Mouse (Mus musculus) 3134 (cell line): Measurements from ENCODE around the gene Tcf15.

Experiments
- DNase-seq: peaks from one replicate; pipeline ENCODE4 v3.0.0-alpha.2; 2011; ENCODE audit warnings: low spot score; ENCODE audit not compliant: insufficient read length; ENCODE audit errors: extremely low read depth

Gene Tcf15

DNA sequence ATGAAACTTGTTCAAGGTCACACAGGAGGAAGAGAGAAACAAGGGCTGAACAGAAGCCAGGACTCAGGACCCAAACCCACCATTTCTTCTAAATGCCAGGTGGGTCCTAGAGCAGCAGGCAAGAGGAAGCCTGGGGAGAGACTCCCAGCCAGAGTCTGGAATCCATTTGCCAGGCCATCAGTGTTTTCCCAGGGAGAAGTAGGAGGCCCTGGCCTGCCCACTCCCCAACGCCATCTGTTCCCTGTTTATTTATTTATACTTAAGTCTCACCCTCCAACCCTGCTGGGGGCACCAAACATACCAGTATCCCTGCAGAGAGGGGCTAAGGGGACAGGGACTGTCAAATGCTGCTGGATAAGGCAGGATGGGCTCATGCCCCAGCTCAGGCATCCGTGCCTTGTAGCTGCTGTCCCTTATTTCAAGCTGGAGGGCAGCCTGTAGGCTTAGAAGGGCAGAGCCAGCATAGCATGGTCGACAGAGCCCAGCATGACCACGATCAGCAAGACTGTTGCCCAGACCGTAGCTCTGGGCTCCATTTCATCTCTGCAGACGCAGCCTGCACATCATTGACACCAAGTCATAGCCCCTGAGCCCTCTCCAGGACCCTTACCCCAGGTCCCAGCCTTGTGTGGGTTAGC, 24.0 kb upstream of the Tcf15 start:
- DNase-seq: no peak

DNA sequence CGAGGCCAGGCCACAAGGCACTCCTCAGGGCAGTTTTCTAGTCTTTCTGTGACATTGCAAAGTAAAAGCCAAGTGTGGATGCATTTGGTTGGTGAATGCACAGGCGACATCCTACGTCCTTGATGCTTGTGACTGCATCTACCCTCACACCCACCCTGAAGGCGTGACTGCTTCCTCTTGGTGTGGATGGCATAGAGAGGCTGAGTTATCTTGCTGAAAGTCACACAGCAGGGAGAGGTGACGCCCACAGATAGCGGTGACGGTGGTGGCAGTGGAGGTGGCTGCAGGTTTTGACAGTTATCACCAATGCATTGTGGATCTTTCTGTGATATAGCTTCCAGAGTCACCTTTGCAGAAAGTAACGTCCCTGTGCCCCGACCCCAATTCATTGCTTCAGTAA, 20.5 kb upstream of the Tcf15 start:
- no peak for DNase-seq

DNA sequence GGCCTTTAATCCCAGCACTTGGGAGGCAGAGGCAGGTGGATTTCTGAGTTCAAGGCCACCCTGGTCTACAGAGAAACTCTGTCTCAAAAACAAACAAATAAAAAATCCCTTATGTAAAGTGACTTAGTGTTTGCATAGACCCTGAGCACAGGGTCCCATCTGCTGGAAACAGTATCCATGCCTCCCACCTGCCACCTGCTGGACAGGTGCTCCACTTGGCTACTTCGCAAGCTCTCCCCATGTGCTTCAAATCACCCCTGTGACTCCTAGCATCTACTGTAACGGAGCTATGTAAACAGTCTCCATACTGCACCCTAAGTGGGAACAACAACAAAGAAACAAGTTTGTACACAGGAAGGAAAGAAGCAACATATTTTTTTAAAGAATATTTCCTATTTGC, 14.8 kb upstream of the Tcf15 start:
- DNase-seq: no peak

DNA sequence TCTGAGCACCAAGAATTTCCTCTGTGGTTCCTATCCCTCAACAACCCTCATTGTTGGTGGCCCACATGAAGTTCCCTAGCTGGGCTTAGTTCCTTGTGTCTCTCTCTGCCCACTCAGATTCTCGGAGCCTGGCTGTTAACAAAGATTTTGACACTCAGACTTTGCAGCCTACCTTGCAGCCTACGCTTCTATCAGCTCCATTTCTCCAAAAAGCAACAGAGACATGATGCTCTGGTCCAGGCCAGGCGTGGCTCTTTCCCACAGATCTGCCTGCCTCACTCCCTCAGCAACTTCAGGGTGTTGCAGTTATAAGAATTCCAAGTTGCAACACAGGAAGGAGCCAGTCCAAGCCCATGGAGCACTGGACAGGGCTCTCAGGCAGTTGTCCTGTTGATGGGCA, 13.6 kb upstream of the Tcf15 start:
- DNase-seq: no peak

GRCm38 (mm10) chr2:152132016-152132415, 11.3 kb upstream of the Tcf15 start:
- no peak for DNase-seq

DNA sequence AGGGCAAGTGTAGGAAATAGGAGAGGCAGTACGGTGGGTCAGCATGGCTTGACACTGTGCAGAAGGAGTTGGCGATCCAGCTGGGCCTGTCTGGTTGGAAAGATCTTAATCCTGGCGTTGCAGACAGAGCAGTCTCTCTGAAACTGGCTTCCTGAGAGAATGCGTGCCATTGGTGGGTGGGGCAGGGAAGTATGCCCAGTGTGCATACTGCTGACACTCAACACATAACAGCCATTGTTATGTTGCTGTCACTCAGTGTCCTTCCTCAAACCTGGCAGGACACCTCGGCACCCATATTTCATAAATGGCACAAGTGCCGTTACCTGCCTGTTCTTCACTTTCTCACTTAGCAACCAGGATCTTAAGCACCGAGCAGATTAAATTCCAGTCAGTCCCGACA, 10.7 kb upstream of the Tcf15 start:
- no peak for DNase-seq

- no peak for DNase-seq
Measured at GRCm38 (mm10) chr2:152139191-152139987, 4.0 kb upstream of the Tcf15 start.

DNA sequence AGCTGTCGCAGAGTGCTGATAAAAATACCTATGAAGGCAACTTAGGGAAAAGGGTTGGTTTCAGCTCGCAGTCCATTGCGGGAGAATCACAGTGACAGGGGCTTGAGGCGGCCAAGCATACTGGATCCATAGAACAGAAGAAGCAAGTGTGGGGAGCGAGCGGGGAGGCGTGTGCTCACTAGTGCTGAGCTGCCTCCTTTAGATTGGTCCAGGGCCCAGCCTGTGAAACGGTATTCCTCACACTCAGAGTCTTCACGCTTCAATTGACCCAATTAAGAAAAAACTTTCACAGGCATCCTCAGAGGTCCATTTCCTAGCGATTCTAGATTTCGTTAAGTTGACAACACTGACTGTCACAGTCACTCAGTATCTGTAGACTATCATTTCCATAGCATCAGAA, 2.4 kb upstream of the Tcf15 start:
- no peak for DNase-seq

DNA sequence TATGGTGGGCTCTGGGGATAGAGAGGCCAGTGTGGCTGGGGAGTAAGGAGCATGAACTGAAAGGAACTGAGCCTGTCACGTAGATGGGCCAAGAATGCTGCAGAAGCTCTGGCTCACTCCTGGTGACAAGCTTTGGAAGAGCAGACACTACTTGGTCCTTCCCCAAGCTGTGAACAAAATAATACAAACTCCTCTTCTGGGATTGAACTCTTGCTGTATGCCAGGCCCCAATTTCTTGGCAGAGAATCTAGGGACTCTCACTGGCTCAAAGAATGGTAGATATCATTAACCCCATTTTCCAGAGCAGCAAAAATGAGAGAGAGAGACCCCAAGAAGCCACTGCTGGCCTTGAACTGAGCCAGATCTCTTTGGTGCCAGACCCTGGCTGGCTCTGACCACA, 1.9 kb upstream of the Tcf15 start:
- DNase-seq: no peak

DNA sequence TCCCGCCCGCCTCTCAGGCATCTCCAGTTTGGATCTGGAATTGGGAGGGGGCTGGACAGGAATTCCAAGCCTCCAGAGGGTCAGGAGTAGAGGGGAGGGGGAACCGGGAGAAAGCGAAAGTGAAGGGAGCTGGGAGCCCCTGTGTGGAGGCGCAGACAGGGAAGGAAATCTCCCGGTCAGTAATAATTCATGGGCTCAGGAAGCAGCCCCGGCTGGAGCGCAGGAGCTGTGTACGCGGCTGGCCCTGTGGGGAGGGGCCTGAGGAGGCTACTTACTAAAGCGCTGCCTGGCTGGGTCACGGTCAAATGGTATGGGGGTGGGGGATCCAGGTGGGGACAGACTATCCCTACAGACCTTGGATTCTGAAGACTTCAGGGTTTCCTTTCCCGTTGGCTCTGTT, 1.3 kb upstream of the Tcf15 start:
- DNase-seq: peak; percentile 19

DNA sequence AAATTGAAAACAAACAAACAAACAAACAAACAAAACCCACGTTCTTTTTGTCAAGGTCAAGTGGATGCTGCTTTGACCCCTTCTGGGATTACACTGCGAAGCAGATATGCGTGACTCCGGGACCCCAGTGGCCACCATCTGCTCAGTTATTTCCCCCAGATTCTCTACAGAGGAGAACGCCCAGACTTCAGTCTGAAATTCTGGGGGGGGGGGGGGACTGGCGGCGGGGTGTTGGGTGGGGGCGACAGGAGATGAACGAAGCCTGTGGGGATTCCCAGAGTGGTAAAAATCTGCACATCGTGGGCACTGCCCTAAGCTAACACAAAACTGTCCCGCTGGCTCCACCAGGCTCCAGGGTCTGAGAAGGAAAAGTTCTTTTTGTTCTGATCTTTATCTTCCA, 790 bp upstream of the Tcf15 start:
- DNase-seq: no peak

GRCm38 (mm10) chr2:152144158-152144450, 743 bp downstream of the Tcf15 start:
- DNase-seq: no peak

- DNase-seq: no peak
Measured at GRCm38 (mm10) chr2:152144501-152144900, 1.1 kb downstream of the Tcf15 start.

DNA sequence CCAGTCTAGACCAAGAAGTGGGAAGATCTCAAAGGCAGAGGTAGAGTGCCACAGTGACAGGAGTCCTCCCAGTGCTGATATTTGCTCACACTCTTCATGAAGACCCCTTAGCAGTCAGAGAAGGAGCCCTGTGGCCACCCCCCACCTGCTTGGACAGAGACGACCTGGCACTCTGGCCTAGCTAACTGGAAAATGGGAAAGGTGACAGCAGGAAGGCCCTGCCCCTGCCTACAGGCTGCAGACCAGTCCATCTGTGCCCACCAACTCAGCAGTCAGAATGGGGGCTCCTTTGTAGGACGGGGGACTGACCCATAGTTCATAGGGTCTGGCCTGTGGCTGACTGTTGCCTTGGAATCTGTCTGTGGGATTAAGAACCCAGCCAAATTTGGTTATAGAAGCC, 2.4 kb downstream of the Tcf15 start:
- no peak for DNase-seq

DNA sequence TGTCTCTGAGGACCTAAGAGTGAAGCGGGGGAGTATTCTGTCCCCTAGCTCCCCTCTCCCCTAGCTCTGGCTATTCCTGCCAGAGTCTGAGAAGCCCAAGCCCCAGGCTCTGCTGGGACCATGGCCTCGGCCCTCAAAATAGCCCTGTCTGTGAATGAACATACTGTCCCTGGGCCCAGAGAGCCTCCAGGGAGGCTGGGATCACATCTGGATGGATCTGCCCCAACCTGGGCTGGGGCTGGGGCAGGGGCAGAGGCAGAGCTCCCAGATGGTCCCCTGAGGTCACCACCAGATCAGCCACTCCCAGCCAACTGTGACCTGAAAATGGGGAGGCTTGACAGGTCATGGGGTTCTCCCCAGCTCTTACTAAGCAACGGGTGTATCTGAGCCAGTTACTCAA, 3.7 kb downstream of the Tcf15 start:
- DNase-seq: no peak

DNA sequence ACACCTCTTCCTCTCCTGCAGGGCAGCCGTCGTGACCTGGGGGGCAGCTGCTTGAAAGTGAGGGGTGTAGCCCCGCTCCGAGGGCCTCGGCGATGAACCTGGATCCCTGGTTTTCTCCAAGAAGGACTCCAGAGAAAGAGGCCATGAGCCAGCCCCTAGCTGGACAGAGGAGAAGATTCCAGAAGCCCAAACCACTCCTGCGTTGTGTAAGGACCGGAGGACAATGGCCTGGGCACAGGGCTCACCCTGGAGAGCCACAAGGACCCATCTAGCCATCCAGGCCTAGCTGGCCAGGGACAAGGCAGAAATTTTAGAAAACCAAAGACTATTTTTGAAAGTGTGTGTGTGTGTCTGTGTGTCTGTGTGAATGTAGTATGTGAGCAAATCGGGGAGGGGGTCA, 5.3 kb downstream of the Tcf15 start:
- DNase-seq: no peak

- DNase-seq: no peak
Measured at GRCm38 (mm10) chr2:152149891-152150290, 6.5 kb downstream of the Tcf15 start.

DNA sequence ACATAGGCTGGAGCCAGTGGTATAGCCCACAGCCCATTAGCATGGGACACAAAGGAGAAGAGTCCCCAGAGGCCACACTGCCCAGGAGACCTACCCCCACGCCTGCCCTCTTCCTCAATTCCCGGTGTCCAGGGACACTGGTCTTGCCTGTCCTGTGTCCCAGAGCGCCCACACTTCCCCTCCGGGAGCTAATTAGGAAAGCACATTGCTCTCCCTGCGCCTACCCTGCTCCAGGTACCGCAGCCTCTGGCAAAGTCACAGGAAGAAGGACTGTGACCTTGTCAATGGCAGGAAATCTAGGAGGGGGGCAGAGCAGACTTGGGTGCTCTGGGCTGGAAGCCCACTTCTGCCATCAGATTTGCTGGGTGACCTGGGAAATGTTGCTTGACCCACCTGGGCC, 7.0 kb downstream of the Tcf15 start:
- DNase-seq: no peak

DNA sequence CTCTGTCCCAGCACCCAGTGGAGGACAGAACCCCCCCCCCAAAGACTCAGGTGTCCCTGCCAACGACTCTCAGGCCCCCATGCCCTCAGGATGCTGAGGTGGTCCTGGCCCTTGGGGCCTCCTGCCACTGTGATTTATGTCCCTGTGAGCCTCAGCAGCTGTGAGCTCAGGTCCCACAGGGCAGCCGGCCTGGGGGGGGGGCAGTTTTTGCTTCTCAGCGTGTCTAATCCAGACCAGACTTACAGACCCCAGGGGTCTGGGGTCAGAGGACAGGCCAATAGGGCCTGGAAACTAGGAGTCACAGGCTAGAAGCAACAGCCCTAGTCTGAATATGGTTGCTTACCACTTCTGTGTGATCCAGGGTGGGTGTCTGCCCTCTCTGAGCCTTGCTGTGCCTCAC, 10.0 kb downstream of the Tcf15 start:
- no peak for DNase-seq

DNA sequence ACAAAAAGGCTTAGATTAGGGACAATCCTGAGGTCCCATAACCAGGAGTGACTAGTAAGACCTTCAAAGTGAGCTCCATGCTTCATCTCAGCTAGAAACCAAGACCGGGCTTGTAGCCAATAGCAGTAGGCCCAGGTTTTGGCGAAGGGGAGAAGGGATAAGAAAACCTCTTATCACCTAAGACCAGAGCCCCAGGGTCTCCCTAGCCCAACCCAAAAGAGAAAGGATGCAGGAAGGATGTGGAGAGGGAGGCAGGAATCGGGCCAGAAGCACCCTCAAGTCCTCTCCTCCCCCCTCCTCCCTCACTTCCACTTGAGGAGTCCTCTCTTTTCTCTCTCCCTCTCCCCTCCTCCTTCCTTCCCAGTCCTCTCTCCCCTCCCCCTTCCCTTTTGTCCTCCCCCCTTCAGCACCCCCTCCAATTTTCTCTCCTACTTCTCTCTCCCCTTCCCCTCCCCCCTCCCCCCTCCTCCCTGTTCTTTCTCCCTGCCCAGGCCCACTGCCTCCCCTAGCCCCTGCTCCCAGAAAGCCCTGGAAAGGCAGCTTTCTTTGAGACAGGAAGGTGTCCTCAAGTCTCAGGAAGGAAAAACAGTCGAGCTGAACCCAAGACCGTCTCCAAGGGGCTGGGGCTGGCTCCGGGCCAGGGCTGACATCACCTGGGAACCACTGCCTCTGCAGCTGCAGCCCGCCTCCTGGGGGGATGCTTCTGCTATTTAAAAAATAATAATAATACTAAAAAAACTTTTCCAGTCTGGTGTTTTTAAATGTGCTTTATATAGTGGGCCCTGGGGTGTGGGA, 12.2 kb downstream of the Tcf15 start:
- no peak for DNase-seq

DNA sequence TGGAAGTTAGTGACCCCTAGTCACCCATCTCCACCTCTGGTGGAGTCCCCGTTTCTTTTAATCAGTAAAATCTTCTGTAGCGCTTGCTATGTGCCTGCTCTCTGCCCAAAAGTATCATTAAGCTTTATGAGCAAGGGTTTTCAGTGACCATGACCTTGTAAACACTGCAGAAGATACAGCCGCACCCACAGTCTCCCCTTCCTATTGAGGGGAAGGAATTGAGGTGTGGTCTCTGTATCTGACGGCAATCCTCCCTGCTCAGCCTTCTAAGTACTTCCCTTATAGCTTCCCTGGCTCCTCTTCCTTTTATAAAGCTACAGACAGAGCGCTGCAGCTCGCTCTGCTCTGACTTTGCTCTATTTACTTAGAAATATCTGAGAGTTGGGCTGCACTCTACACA, 13.1 kb downstream of the Tcf15 start:
- no peak for DNase-seq

GRCm38 (mm10) chr2:152159487-152159886, 16.1 kb downstream of the Tcf15 start:
- no peak for DNase-seq
